16 mouse cellular contexts compared by ENCODE assay signal in the genomic region with DNA sequence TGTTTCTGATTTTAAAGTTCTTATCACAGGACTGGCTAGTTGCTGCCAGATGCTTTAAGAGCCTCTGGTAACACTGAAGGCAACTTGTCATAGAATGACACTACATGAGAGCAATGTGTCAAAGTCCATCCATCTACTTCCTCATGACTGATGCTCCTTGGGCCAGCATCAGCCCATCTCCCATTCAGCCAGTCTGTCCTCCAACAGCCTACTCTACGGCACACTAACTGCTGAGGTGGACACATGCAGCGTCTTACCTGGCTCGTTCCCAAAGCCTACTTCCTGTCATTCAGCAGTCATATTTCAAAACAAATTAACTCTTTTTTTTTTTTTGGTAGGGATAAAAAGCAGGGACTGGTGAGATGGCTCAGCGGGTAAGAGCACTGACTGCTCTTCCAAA. TPM values are rescaled to one million over a fixed set of nuclear protein-coding genes. Genes with fewer than 3 reads are reported as not detected.
DNase-seq lines count a peak whose midpoint lies in the region; ATAC-seq and TF ChIP-seq lines count a peak whose summit lies in the region.
"Had no signal": no experiment of that assay in that cellular context is flagged by ENCODE, and none has a peak within 500 bp of the region (broad histone marks: within the 10 kb centered on the region; RNA-seq: fewer than 3 reads in every experiment).

No protein-coding gene starts in this region.

- ATAC-seq in kidney, embryonic 15.5 days (replicated peaks; ENCODE audit: low FRiP score): no peak
- ATAC-seq in forebrain, embryonic 11.5 days (replicated peaks; ENCODE audit: low FRiP score): no peak
- ATAC-seq: Patski had no signal

- no peak overlapping the region for H3K4me3 ChIP-seq in heart, embryonic 10.5 days
- no peak overlapping the region for H3K4me3 ChIP-seq in kidney, adult 2 months (ENCODE audit: insufficient read depth, low read depth, low read length)
- H3K4me3 ChIP-seq in kidney, embryonic 15.5 days (replicated peaks): no peak overlapping the region
- no peak overlapping the region for H3K4me3 ChIP-seq in forebrain, embryonic 11.5 days (ENCODE audit: low read depth, low read length)
- H3K4me3 ChIP-seq: limb, embryonic 13.5 days; liver, embryonic 15.5 days; neural tube, embryonic 15.5 days had no signal

- H3K9ac ChIP-seq in kidney, embryonic 15.5 days: no peak overlapping the region
- H3K9ac ChIP-seq in forebrain, embryonic 11.5 days (ENCODE audit: low read length): no peak overlapping the region
- H3K9ac ChIP-seq: limb, embryonic 13.5 days; liver, embryonic 15.5 days; neural tube, embryonic 15.5 days had no signal

- TF ChIP-seq CTCF in kidney, adult 2 months (conservative IDR thresholded peaks at IDR 0.05; ENCODE audit: insufficient read depth, insufficient read length, low read depth, low read length): no peak

- H3K27me3 ChIP-seq in heart, embryonic 10.5 days (ENCODE audit: insufficient read depth, poor library complexity, severe bottlenecking): peaks cover 28% of the 10 kb centered on the region
- H3K27me3 ChIP-seq in kidney, adult 2 months (replicated peaks; ENCODE audit: control insufficient read depth, insufficient read depth, low read length): no peaks in the 10 kb centered on the region
- no peaks in the 10 kb centered on the region for H3K27me3 ChIP-seq in kidney, embryonic 15.5 days
- no peaks in the 10 kb centered on the region for H3K27me3 ChIP-seq in forebrain, embryonic 11.5 days (ENCODE audit: control insufficient read depth, insufficient read depth, low read length)
- H3K27me3 ChIP-seq: limb, embryonic 13.5 days; liver, embryonic 15.5 days; neural tube, embryonic 15.5 days; Patski had no signal

- peak; percentile 94 for DNase-seq in heart, adult 11 months
- DNase-seq in heart, embryonic 10.5 days (ENCODE audit: low spot score): no peak
- peak; percentile 78 for DNase-seq in kidney, adult 2 months
- DNase-seq in kidney, postnatal 25 days: peak; percentile 69 to 70
- peak; percentile 46 for DNase-seq in yolk sac, embryonic 10.5 days (ENCODE audit: low spot score)
- no peak for DNase-seq in layer of hippocampus, adult 18-20 months (ENCODE audit: low spot score in 2 of 2)
- DNase-seq in forebrain, embryonic 11.5 days (ENCODE audit: low spot score): no peak
- DNase-seq: cerebellum, postnatal 25 days; gastrocnemius, postnatal 14 days had no signal

- H3K4me2 ChIP-seq in kidney, embryonic 15.5 days: no peak overlapping the region
- no peak overlapping the region for H3K4me2 ChIP-seq in forebrain, embryonic 11.5 days (ENCODE audit: low read depth, low read length, severe bottlenecking)
- H3K4me2 ChIP-seq: limb, embryonic 13.5 days; liver, embryonic 15.5 days; midbrain, embryonic 11.5 days; neural tube, embryonic 15.5 days had no signal

- TF ChIP-seq POLR2A in kidney, adult 2 months (IDR thresholded peaks at IDR 0.05; ENCODE audit: low read depth, low read length): no peak

- WGBS in heart, embryonic 10.5 days: 83% methylated on average over 4 of the region's 4 CpGs
- WGBS in kidney, adult 2 months: 39% methylated on average over 4 of the region's 4 CpGs
- 65% methylated on average over 4 of the region's 4 CpGs for WGBS in kidney, embryonic 15.5 days
- WGBS in forebrain, embryonic 11.5 days: 92% methylated on average over 4 of the region's 4 CpGs

- peaks cover 11% of the 10 kb centered on the region for H3K4me1 ChIP-seq in heart, embryonic 10.5 days
- peaks cover 10% of the 10 kb centered on the region for H3K4me1 ChIP-seq in kidney, adult 2 months (ENCODE audit: control insufficient read depth, insufficient read depth, low read length)
- H3K4me1 ChIP-seq in kidney, embryonic 15.5 days: peaks cover 31% of the 10 kb centered on the region
- no peaks in the 10 kb centered on the region for H3K4me1 ChIP-seq in forebrain, embryonic 11.5 days (replicated peaks; ENCODE audit: control insufficient read depth, insufficient read depth, low read length)
- H3K4me1 ChIP-seq: neural tube, embryonic 15.5 days had no signal

- H3K9me3 ChIP-seq in heart, embryonic 10.5 days: 0 out of 2 replicates have a peak, but pooled peaks cover 3% of the 10 kb centered on the region
- peaks cover 4% of the 10 kb centered on the region for H3K9me3 ChIP-seq in kidney, embryonic 15.5 days (replicated peaks)
- no peaks in the 10 kb centered on the region for H3K9me3 ChIP-seq in forebrain, embryonic 11.5 days (ENCODE audit: control insufficient read depth, low read length)
- H3K9me3 ChIP-seq: neural tube, embryonic 15.5 days had no signal

- no peak overlapping the region for H3K27ac ChIP-seq in heart, embryonic 10.5 days
- no peak overlapping the region for H3K27ac ChIP-seq in kidney, adult 2 months (ENCODE audit: insufficient read depth, low read depth, low read length)
- no peak overlapping the region for H3K27ac ChIP-seq in kidney, embryonic 15.5 days
- no peak overlapping the region for H3K27ac ChIP-seq in forebrain, embryonic 11.5 days (ENCODE audit: low read depth, low read length)
- H3K27ac ChIP-seq: limb, embryonic 13.5 days; liver, embryonic 15.5 days; neural tube, embryonic 15.5 days had no signal

- no peaks in the 10 kb centered on the region for H3K36me3 ChIP-seq in heart, embryonic 10.5 days
- H3K36me3 ChIP-seq in kidney, adult 2 months (ENCODE audit: control insufficient read depth, insufficient read depth, low read length): no peaks in the 10 kb centered on the region
- no peaks in the 10 kb centered on the region for H3K36me3 ChIP-seq in kidney, embryonic 15.5 days
- H3K36me3 ChIP-seq in forebrain, embryonic 11.5 days (ENCODE audit: control insufficient read depth, insufficient read depth, low read length): no peaks in the 10 kb centered on the region
- H3K36me3 ChIP-seq: limb, embryonic 13.5 days; liver, embryonic 15.5 days; neural tube, embryonic 15.5 days had no signal

RNA-seq across cellular contexts. Expression of a gene that starts 17.9 kb away (rescaled TPM):
- polyA plus RNA-seq in heart, embryonic 10.5 days (2016; fragmentation: Nextera tagmentation; extraction: Ambion mirVana): 2.0 and 2.5 TPM in 2 replicates
- polyA plus RNA-seq in kidney, adult 2 months (2012; rRNA removed): 9.3 and 10.8 TPM in 2 replicates
- 8.1 and 8.2 TPM in 2 replicates for polyA plus RNA-seq in kidney, embryonic 15.5 days (2015; fragmentation: Nextera tagmentation; extraction: Ambion mirVana)
- total RNA-seq in layer of hippocampus, adult 18-20 months (2021): 1 to 10 TPM; 3.9 to 4.8 TPM
- polyA plus RNA-seq in forebrain, embryonic 11.5 days (2014; fragmentation: Nextera tagmentation; extraction: Ambion mirVana): 3.6 and 4.8 TPM in 2 replicates
- total RNA-seq: heart, postnatal 14 days had no signal

Comparison
In these comparisons a context has a peak if more than half of its experiments do, and no peak if none do; other contexts are left out.
1. DNase-seq: peak in heart, adult 11 months (single experiment), kidney, adult 2 months (single experiment), kidney, postnatal 25 days (2 of 2) and yolk sac, embryonic 10.5 days (single experiment); none in heart, embryonic 10.5 days (single experiment), layer of hippocampus, adult 18-20 months (0 of 2) and forebrain, embryonic 11.5 days (single experiment).